Mouse (Mus musculus): ENCODE data around the gene Bves. TPM values are rescaled to one million over a fixed set of nuclear protein-coding genes. Genes with fewer than 3 reads are reported as not detected.
"Not testable (repeated sequence)": the region's sequence is repeated elsewhere in the genome, so short reads cannot be mapped to it uniquely, and the experiment has no call there.

Gene Bves
- 3.0 and 4.3 TPM in 2 replicates for polyA plus RNA-seq (2015; fragmentation: Nextera tagmentation; extraction: Ambion mirVana)

GRCm38 (mm10) chr10:45335434-45336422 is at the start of gene Bves:
Bves (plus strand) TSS chr10:45335772.
- Histone ChIP-seq H3K4me2 (peak within 1 kb of the TSS; percentile 94), H3K4me3 (peak within 1 kb of the TSS; percentile 71), H3K4me1 (peaks cover 9% of the 10 kb centered on the region), H3K36me3 (no peaks in the 10 kb centered on the region), H3K27me3 (peaks cover 10% of the 10 kb centered on the region), H3K9me3 (no peaks in the 10 kb centered on the region), H3K9ac (peak within 1 kb of the TSS; percentile 62), H3K27ac (no peak within 1 kb of the TSS)
- ATAC-seq (ENCODE audit: insufficient number of reproducible peaks, low FRiP score, low TSS enrichment, low read depth): peak; percentile 55; the same call in 1 of the 2 replicates
- WGBS: under 1% methylated on average over 111 of the region's 116 CpGs

- peak overlapping the region; percentile 58; the same call in 1 of the 2 replicates for H3K4me3 ChIP-seq
- no peaks in the 10 kb centered on the region for H3K9me3 ChIP-seq
- H3K9ac ChIP-seq: no peak overlapping the region
- no peak for ATAC-seq (ENCODE audit: insufficient number of reproducible peaks, low FRiP score, low TSS enrichment, low read depth)
- no peaks in the 10 kb centered on the region for H3K36me3 ChIP-seq
- H3K4me1 ChIP-seq: peaks cover 12% of the 10 kb centered on the region; the same call in 1 of the 2 replicates
- H3K4me2 ChIP-seq: no peak overlapping the region
- no peak overlapping the region for H3K27ac ChIP-seq
- peaks cover 21% of the 10 kb centered on the region for H3K27me3 ChIP-seq
- WGBS: 48% methylated on average over 7 of the region's 7 CpGs
Observed at GRCm38 (mm10) chr10:45288351-45288750, 47.2 kb upstream of the Bves start.

- H3K4me3 ChIP-seq: peak overlapping the region; percentile 58
- H3K9me3 ChIP-seq: no peaks in the 10 kb centered on the region
- no peaks in the 10 kb centered on the region for H3K36me3 ChIP-seq
- peaks cover 21% of the 10 kb centered on the region for H3K27me3 ChIP-seq
- WGBS: under 1% methylated on average over 71 of the region's 71 CpGs
- peak overlapping the region; percentile 93 for H3K4me2 ChIP-seq
- peaks cover 12% of the 10 kb centered on the region; the same call in 1 of the 2 replicates for H3K4me1 ChIP-seq
- peak overlapping the region; percentile 57 for H3K9ac ChIP-seq
- H3K27ac ChIP-seq: no peak overlapping the region
- ATAC-seq (ENCODE audit: insufficient number of reproducible peaks, low FRiP score, low TSS enrichment, low read depth): no peak
Observed at GRCm38 (mm10) chr10:45289218-45290105, 46.1 kb upstream of the Bves start.

- no peak overlapping the region for H3K9ac ChIP-seq
- no peak for ATAC-seq (ENCODE audit: insufficient number of reproducible peaks, low FRiP score, low TSS enrichment, low read depth)
- no peaks in the 10 kb centered on the region for H3K9me3 ChIP-seq
- H3K4me3 ChIP-seq: no peak overlapping the region
- H3K27ac ChIP-seq: no peak overlapping the region
- no peak overlapping the region for H3K4me2 ChIP-seq
- H3K36me3 ChIP-seq: no peaks in the 10 kb centered on the region
- peaks cover 12% of the 10 kb centered on the region; the same call in 1 of the 2 replicates for H3K4me1 ChIP-seq
- WGBS: 66% methylated on average over 5 of the region's 5 CpGs
- H3K27me3 ChIP-seq: peaks cover 21% of the 10 kb centered on the region
Observed at GRCm38 (mm10) chr10:45290618-45291017, 45.0 kb upstream of the Bves start.

- not testable (repeated sequence) for ATAC-seq (ENCODE audit: insufficient number of reproducible peaks, low FRiP score, low TSS enrichment, low read depth); H3K4me3 ChIP-seq; H3K9me3 ChIP-seq; H3K27ac ChIP-seq; H3K4me2 ChIP-seq; H3K36me3 ChIP-seq; H3K9ac ChIP-seq
- Histone ChIP-seq H3K27me3 (peaks cover 21% of the 10 kb centered on the region), H3K4me1 (peaks cover 12% of the 10 kb centered on the region; the same call in 1 of the 2 replicates)
- 65% methylated on average over 4 of the region's 4 CpGs for WGBS
Observed at GRCm38 (mm10) chr10:45292159-45292558, 43.4 kb upstream of the Bves start.

GRCm38 (mm10) chr10:45295093-45295492 is 40.5 kb upstream of the Bves start:
- no peak overlapping the region for H3K4me3 ChIP-seq

GRCm38 (mm10) chr10:45298503-45298902 is 37.1 kb upstream of the Bves start:
- Histone ChIP-seq H3K27ac (no peak overlapping the region), H3K36me3 (no peaks in the 10 kb centered on the region), H3K27me3 (no peaks in the 10 kb centered on the region), H3K9me3 (no peaks in the 10 kb centered on the region), H3K9ac (no peak overlapping the region), H3K4me3 (no peak overlapping the region), H3K4me1 (no peaks in the 10 kb centered on the region), H3K4me2 (no peak overlapping the region)
- 66% methylated on average over 6 of the region's 6 CpGs for WGBS
- ATAC-seq (ENCODE audit: insufficient number of reproducible peaks, low FRiP score, low TSS enrichment, low read depth): no peak

More at GRCm38 (mm10) chr10:45295093-45295492, 40.5 kb upstream of the Bves start:
- H3K9ac ChIP-seq: no peak overlapping the region
- H3K4me1 ChIP-seq: no peaks in the 10 kb centered on the region
- H3K27ac ChIP-seq: no peak overlapping the region
- no peak for ATAC-seq (ENCODE audit: insufficient number of reproducible peaks, low FRiP score, low TSS enrichment, low read depth)
- 76% methylated on average over 5 of the region's 5 CpGs for WGBS
- H3K36me3 ChIP-seq: no peaks in the 10 kb centered on the region
- H3K27me3 ChIP-seq: peaks cover 2% of the 10 kb centered on the region; the same call in 1 of the 2 replicates
- no peaks in the 10 kb centered on the region for H3K9me3 ChIP-seq
- no peak overlapping the region for H3K4me2 ChIP-seq

- Histone ChIP-seq H3K4me2 (no peak overlapping the region), H3K9ac (no peak overlapping the region), H3K4me1 (no peaks in the 10 kb centered on the region), H3K4me3 (no peak overlapping the region), H3K9me3 (no peaks in the 10 kb centered on the region), H3K27ac (no peak overlapping the region), H3K36me3 (no peaks in the 10 kb centered on the region), H3K27me3 (no peaks in the 10 kb centered on the region)
- WGBS: 91% methylated on average over 4 of the region's 4 CpGs
- no peak for ATAC-seq (ENCODE audit: insufficient number of reproducible peaks, low FRiP score, low TSS enrichment, low read depth)
Observed at GRCm38 (mm10) chr10:45299509-45299908, 36.1 kb upstream of the Bves start.

GRCm38 (mm10) chr10:45303315-45304036 is 32.1 kb upstream of the Bves start:
- WGBS: 30% methylated on average over 14 of the region's 14 CpGs
- Histone ChIP-seq H3K36me3 (no peaks in the 10 kb centered on the region), H3K27ac (no peak overlapping the region), H3K9ac (no peak overlapping the region), H3K4me1 (no peaks in the 10 kb centered on the region), H3K4me3 (no peak overlapping the region), H3K4me2 (no peak overlapping the region), H3K27me3 (no peaks in the 10 kb centered on the region), H3K9me3 (no peaks in the 10 kb centered on the region)
- ATAC-seq (ENCODE audit: insufficient number of reproducible peaks, low FRiP score, low TSS enrichment, low read depth): no peak

- Histone ChIP-seq H3K4me1 (no peaks in the 10 kb centered on the region), H3K27ac (no peak overlapping the region), H3K27me3 (no peaks in the 10 kb centered on the region), H3K4me2 (no peak overlapping the region), H3K9ac (no peak overlapping the region), H3K9me3 (no peaks in the 10 kb centered on the region), H3K36me3 (no peaks in the 10 kb centered on the region), H3K4me3 (no peak overlapping the region)
- 71% methylated on average over 5 of the region's 5 CpGs for WGBS
- no peak for ATAC-seq (ENCODE audit: insufficient number of reproducible peaks, low FRiP score, low TSS enrichment, low read depth)
Observed at GRCm38 (mm10) chr10:45305173-45305572, 30.4 kb upstream of the Bves start.

GRCm38 (mm10) chr10:45311129-45311528 is 24.4 kb upstream of the Bves start:
- H3K9ac ChIP-seq: no peak overlapping the region
- H3K4me2 ChIP-seq: no peak overlapping the region
- no peaks in the 10 kb centered on the region for H3K36me3 ChIP-seq
- no peak for ATAC-seq (ENCODE audit: insufficient number of reproducible peaks, low FRiP score, low TSS enrichment, low read depth)
- no peaks in the 10 kb centered on the region for H3K27me3 ChIP-seq
- H3K4me1 ChIP-seq: no peaks in the 10 kb centered on the region
- peak overlapping the region; percentile 57 for H3K27ac ChIP-seq
- 76% methylated on average over 5 of the region's 5 CpGs for WGBS
- H3K9me3 ChIP-seq: no peaks in the 10 kb centered on the region
- H3K4me3 ChIP-seq: no peak overlapping the region

All from limb, embryonic 15.5 days (tissue).